Mouse (Mus musculus): ENCODE measurements around the gene 4933434E20Rik. TPM values are rescaled to one million over a fixed set of nuclear protein-coding genes. Genes with fewer than 3 reads are reported as not detected.

The 4933434E20Rik gene
- total RNA-seq, 4 experiments from 2014 or later: 91.0 to 102 (median 93.9) TPM

DNA sequence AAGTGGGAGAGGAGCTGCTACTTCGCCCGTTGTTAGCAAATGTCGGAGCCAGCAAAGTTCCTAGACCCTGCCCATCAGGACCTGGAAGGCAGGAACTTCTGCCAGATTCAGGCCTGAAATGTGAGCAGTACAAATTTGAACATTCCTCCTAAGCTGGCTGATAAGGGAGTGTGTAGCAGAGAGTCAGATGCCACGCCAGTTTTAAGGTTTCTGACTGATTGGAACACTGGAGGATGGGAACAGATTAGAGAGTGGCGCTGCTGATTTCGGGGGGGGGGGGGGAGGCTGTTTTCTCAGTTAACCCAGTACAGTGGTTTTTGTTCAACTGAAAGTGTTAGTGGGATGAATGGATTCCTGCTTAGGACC lies 29.0 kb downstream of the 4933434E20Rik start:
- DNase-seq (ENCODE audit: low spot score): no peak

DNA sequence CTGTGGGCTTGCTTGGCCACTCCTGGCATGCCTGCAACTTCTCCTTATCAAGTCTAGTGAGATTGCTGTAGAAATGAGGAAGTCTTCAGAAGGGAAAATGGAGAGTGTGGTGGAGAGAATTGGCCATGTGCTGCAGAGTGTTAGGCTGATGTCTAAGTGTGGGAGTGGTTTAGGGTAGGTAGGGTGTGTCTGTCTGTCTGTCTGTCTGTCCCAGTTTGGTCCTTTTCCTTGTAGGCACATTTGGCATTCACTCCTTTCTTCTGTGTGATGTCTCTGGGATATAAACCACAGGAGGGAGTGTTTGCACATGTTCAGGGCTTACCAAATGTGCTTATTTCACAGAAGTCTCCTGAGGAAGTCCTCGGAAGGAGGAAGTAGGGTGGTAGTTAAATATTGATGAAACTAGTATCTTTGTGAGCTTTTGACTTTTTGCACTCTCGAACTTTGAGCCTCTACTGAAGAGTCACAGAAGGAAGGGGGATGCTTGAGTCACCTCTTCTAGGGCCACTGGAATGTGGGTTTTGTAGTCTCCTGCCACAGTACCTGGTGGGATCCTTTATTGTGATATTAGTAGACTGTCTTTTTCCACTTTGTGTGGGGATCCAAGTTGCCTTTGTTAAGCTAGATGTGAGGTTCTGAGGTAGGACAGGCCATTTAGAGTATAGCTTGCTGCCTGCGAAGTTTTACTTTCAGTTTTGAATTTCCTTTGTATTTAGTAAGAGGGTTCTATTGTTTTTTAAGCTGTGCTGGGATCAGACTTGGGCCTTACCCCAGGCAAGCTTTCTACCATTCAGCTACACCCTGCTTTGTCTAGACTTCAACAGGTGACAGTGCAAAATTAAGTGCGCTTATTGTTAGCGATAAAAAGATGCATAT lies 30.2 kb downstream of the 4933434E20Rik start:
- peak; percentile 31 for DNase-seq (ENCODE audit: low spot score)

DNA sequence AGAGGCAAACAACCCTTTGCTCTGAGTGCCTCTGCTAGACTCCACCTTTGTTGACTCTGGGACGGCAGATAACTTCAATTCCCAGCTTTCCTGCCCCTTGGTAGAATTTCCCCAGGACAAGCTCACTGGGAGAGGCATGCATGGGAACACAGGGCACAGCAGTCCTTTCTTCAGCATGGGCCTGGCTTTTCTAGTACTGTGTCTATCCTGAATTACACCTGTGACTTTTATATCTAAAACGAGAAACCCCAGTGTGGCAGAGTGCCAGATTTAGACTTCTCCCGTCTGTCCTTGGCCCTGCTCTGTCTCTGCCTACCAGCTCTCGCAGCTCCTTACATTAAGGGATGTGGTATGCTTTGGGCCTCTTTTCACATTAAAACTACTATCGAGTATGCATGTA lies 31.6 kb downstream of the 4933434E20Rik start:
- no peak for DNase-seq (ENCODE audit: low spot score)

DNA sequence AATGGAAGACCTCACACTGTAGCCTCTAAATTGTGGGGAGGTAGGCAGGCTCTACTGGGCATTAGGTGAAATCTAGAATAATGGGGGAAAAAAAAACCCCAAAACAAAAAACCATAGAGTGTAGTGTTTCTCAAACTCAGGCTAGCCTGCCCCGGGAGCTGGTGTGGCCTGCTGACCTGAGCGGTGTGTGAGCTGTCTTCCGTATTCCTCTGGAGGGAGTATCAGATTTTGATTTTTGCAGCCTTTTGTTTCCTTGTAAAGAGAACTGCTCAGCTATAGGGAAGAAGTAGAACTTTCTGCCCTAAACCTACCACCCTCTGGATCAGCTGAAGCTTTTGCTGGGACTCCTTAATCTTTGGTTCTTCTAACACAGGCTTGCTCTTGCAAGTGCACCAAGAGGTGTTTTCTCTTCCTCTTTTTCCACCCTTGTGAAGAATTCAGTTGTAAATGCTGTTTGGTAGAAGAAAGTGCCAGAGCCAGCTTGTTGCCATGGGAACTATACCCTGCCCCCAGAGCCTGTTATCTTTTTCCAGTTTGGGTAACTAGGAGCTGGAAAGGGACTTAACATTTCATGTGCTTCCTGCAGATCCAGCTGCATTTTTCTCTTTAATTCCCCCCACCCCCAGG lies 32.4 kb downstream of the 4933434E20Rik start:
- no peak for DNase-seq (ENCODE audit: low spot score)

DNA sequence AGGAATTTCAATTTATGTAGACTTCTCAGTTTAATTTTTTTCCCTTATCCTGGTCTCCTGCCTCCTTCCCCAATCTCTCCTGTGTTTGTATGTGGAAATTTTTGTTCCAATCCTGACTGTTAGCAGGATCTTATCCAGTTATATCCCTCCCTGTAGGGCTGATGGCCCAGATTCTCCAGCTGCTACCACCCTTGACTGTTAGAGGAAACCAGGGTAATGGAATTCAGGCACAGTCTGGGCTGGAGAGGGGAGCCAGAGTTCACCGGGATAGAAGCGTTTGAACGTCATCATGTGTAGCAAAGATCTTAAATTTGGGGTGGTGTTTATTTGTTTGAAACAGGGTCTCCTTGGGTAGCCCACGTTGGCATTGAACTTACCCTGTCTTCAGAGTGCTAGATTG lies 33.4 kb downstream of the 4933434E20Rik start:
- peak; percentile 30 for DNase-seq (ENCODE audit: low spot score)

DNA sequence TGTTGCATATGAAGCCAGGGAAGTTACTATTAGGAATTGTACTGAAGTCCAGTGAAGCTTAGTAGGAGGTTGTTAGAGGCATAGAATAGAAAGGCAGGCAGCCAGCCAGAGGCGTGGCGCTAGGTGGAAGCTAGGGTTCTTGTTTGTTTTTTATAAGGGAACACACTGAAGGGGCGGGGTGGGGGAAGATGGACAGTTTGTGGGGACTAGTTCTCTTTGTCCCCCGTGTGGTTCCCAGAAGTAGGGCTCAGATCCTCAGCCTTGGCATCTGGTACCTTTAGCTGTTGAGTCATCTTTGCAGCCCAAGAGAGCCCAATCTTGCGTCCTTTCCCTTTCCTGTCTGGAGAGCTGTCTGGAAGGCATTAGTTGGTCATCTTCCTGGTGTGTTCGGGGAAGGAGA lies 33.8 kb downstream of the 4933434E20Rik start:
- DNase-seq (ENCODE audit: low spot score): peak; percentile 26

DNA sequence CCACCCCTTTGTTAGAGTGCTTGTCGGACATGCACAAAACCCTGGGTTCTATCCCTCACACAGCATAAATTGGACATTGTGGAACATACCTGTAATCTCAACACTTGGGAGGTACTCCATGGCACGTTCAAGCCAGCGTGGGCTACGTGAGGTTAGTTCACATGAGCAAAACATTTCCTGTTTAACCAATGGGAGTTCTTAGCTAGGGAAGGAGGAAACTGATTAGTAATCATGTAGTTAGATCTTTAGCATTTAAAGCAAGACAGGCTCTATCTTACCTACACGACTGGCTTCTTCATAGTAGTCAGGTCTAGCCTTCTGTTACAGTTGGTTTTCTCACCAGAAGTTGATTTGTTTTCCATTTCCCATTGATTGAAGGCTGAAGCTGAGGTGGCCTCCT lies 34.6 kb downstream of the 4933434E20Rik start:
- DNase-seq (ENCODE audit: low spot score): no peak

DNA sequence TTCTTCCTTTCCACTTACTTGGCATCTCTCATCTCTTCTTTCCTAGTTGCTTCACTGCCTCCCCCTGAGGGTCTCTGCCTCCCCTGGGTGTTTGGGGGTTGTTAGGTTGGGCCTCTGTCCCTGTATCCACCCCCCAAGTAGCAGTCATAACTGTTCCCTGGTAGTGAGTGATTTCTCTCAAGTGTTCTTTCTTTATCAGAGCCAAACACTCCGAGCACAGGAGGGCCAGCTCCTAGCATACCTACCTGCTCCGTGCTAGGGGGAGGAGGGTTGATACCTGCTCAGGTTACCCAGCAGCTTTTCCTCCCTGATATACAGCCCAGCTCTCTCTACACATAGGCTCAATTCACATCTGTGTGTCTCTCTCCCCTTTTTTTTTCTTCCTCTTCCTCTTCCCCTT lies 37.2 kb downstream of the 4933434E20Rik start:
- DNase-seq (ENCODE audit: low spot score): no peak

DNA sequence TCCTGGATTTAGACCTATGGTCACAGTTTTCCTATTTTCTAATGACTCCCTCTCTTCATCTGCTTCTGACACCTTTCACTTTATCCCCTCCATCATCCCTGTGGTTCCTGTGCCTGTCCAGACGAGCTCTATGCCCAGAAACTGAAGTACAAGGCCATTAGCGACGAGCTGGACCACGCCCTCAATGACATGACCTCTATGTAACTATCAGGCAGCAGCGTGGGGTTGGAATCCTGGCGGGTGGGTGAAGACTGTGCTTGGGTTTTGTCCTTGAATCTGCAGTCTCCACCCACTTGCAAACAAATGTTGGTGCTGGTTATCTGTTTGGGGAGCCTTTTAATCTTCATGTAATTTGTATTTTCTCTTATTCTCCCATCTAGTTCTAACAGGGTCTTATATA lies 39.5 kb downstream of the 4933434E20Rik start:
- no peak for DNase-seq (ENCODE audit: low spot score)

DNA sequence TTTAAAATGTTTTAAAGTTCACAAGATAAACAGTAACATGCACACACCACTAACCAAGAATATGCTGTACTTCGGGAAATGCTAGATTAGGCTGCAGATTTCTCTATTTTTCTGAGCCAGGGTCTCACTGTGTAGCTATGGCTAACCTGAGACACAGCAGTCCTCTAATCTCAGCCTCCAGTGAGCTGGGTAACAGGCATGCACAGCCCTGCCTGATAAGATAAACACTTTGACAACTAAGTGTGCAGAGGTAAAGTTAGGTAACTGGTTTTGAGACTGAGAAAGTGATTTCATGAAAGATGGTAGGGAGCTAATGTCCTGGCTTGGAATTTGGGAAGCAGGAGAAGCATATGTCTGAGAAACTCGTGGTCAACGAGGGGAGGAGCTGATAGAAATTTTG lies 43.0 kb downstream of the 4933434E20Rik start:
- no peak for DNase-seq (ENCODE audit: low spot score)

DNA sequence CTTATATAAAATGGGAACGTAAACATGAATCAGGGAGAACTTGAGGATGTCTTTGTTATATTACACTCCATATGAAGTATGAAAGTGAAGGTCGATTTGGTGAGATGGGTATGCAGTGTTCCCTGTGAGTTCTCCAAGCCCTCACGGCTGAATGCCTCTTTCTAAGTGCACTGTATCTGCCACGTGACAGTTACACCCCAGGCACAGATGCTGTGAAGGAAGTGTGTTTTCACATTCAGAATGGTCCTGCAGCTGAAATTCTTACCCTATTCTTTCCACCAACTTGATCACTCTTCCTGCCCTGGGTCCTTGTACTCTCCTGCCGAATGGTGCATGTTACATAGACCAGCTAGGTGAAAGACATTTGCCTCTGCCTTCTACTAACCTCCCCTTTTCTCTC lies 46.5 kb downstream of the 4933434E20Rik start:
- no peak for DNase-seq (ENCODE audit: low spot score)

DNA sequence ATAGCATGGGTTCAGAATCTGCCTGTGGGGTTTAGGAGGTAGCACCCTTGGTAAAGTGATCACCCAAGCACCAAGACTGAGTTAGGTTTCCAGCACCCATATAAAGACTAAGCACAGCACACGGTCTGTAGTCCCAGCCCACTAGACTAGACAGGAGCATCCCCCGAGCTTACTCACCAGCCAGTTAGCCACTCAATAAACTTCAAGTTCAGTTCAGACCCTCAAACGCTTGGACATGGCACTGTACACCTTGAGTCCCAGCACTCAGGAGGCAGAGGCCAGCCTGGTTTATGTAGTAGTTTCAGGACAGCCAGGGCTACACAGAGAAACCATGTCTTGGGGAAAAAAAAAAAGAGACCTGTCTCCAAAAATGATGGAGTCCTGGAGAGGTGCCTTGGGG lies 49.6 kb downstream of the 4933434E20Rik start:
- no peak for DNase-seq (ENCODE audit: low spot score)

DNA sequence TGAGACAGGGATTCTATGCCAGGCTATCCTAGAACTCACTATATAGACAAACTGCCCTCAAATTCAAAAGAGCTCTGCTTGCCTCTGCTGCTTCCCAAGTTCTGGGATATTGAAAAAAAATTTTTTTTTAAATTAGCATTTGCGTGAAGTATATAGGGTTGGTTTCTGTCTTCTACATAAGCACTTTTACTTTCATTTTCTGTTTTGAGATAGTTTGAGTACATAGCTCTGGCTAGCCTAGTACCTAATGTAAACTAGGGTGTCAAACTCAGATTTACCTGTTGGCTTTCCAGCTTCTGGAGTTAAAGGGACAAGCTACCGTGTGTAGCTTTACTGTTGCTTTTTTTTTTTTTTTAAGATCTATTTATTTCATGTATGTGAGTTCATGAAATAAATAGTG lies 50.2 kb downstream of the 4933434E20Rik start:
- DNase-seq (ENCODE audit: low spot score): no peak

DNA sequence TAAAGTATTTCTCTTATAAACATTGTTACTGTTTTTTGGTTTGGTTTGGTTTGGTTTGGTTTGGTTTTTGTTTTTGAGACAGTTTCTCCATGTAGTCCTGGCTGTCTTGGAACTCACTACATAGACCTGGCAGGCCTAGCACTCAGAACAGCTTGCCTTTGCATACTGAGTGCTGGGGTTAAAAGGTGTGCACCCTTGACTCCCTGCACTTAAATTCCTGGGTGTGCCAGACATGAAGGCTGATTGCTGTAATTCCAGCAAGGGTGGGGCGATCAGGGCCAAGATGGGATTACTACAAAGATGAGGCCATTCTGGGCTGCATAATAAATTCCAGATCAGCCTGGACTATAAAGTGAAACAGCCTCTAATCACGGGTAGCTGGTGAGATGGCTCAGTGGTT lies 50.8 kb downstream of the 4933434E20Rik start:
- no peak for DNase-seq (ENCODE audit: low spot score)

DNA sequence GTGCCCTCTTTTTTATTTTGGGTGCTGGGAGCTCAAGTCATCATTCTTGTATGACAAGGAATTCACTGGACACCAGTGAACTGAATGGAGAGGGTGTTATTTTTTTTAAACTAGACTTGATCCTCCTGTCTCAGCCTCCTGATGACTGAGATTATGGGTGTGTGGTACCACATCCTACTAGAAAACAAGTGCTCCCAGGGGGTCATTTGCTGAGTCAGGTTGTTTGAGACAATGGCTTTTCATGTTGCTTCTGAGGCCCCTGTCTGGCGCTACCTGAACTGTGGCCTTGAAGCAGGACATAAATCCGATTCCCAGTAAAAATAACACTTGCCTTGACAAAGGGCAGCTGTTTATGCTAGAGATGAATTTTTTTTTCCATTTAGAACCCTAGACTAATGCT lies 51.7 kb downstream of the 4933434E20Rik start:
- DNase-seq (ENCODE audit: low spot score): no peak

DNA sequence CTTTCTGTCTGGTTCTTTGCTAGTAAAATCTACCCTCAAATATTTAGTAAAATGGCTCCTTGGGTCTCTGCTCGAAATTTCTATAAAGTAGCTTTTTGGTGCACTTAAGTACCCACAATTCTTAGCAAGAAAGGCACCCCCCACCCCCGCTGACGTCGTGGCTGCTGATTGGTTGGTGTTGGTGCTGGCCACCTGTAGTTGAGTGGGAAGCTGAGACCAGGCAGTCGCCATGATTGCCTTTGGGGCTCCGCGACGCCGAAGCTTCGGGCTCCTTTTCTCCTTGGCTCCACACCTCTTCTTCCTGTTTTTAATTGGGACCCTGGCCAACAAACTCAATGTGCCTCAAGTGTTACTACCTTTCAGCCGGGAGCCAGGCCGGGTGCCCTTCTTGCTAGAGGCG lies 52.5 kb downstream of the 4933434E20Rik start, which contains the start of gene Nup210l:
Gene Nup210l (plus strand): TSS at position 195 of the 400 bp plus-strand sequence.
- DNase-seq (ENCODE audit: low spot score): no peak

DNA sequence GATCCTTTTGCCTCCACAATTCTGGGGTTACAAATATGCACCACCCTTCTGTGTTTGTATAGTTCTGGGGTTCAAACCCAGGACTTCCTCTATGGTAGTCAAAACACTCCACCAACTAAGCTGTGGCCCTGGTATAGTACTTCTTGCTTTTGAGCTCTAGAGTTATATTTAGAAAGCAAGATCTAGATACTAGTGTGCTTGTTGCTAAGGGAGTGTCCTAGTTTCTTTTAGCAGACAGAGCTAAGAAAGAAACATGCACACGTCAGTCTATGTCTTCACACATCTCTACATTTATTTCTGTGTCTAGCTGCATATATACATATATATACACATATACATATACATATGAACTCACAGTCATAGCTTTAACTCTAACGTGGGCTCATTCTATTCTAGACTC lies 60.3 kb downstream of the 4933434E20Rik start:
- DNase-seq (ENCODE audit: low spot score): peak; percentile 10

DNA sequence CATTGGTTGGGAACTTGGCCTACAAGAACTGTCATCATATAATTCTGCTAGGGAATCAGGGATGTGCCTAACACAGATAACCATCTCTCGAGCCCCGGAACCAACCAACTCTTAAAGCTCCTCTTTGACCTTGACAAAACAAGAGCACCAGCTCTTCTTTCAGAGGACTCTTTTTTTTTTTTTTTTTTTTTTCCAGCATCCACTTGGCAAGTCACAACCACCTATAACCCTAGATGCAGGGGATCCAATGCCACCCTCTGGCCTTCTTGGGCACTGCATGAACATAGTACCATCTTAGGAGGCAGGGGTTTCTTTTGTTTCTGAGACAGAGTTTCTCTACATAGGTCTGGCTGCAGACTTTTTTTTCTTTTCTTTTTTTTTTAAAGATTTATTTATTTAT lies 62.9 kb downstream of the 4933434E20Rik start:
- no peak for DNase-seq (ENCODE audit: low spot score)

DNA sequence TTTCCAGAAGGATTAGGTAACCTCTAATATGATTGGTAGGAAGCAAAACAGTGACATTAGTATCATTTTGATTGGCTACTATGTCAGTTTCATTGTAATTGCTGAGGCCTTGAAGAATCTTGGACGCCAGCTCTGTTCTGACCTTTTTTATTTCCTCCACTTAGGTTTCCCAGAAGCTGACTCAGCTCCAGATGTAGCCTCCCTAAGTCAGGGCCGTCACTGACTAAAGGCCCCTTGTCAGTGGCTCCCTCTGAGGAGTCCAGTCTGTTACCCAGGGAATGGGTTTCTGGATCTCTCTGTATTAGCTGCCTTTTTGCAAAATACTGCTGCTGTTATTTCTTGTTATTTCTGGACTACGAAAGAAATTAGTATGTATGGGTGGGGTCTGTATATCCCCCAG lies 64.1 kb downstream of the 4933434E20Rik start:
- DNase-seq (ENCODE audit: low spot score): no peak
